Mouse (Mus musculus) right cerebral cortex, postnatal 14 days (tissue): ENCODE measurements around the gene 1700001O22Rik.

ENCODE experiments used
- DNase-seq: peaks from one replicate; pipeline ENCODE4 v3.0.0; 2022

Gene 1700001O22Rik

DNA sequence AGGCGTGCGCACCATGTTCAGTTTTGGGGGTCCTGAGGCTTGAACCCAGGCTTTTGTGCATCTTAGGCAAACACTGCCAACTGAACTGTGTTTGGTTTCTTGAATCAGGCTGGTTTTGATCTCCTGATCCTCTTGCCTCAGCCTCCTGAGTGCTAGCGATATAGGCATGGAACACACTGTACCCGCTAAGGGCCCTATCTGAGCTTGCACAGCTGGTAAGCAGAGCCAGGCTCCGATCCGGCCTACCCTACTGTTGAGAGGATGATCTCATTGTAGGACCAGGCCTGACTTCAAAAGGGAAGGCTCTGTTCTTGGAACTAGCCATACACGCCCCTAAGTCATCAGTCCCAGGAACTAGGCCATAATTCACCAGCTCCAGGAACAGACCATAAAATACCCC, 7.1 kb upstream of the 1700001O22Rik start:
- DNase-seq = no peak

DNA sequence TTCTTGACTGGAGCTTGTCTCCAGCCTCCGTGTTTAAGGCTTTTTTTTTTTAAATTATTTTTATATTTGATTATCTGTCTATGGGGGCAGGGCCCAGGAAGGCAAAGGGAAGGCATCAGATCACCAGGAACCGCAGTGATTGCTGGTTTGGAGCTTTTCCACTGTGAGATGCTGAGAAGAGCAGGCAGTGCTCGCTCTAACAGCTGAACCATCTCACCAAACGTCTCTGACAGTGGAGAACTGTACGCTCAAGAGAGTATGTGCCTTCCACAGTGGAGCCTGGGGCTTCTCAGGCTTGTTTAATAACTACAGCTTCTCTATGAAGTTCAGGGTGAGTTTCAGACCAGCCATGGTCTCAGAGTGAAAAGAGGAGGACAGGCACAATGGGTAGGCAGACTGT, 6.0 kb upstream of the 1700001O22Rik start:
- DNase-seq = no peak

DNA sequence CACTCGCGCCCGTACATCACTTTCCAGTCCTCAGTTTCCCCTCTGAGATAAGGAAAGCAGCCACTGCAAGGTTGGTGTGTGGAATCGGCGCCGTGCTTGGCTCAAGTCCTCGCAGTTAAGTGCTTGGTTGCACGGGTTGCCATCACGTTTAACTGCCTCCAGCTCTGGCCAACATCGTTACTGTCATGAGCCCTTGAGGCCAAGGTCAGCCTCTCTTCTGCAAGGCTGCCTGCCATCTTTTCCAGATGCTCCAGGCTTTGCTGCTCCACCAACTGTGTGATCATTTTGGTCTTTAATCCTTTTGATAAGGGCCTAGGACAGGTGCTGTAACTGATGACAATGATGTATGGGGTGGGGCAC, 4.8 kb upstream of the 1700001O22Rik start:
- no peak for DNase-seq

DNA sequence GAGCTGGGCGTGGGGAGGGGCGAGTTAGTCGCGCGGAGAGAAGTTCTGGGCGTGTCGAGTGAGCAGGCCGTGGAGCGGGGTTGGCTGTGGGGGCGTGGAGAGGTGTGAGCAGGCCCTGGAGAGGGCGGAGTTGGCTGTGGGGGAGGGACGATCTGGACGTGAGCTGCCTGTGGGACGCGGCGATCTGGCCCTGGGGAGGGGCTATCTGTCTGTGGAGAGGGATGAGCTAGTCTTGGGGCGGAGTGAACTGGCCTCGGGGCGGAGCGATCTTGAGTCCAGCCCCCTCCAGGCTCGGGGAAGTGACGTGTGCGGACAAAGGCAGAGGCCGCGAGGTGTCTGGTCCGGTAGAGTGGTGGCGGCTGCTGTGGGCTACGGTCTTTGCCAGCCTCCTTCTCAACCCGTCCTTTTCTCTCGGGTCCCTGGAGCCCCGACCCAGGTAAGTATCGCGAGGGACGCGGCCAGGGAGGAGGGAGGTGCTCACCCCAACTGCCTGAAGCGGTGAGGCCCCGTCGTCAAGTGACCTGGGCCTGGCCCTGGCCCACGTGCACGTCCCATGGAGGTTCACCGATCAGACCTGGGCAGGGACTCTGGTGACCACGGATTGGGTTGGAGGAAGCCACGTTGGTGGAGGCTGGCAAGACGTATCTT, 4.3 kb upstream of the 1700001O22Rik start, which contains the start of gene Ntmt1:
Gene Ntmt1 (plus strand): TSS at position 179 of the 648 bp plus-strand sequence.
- DNase-seq = peak; percentile 98

DNA sequence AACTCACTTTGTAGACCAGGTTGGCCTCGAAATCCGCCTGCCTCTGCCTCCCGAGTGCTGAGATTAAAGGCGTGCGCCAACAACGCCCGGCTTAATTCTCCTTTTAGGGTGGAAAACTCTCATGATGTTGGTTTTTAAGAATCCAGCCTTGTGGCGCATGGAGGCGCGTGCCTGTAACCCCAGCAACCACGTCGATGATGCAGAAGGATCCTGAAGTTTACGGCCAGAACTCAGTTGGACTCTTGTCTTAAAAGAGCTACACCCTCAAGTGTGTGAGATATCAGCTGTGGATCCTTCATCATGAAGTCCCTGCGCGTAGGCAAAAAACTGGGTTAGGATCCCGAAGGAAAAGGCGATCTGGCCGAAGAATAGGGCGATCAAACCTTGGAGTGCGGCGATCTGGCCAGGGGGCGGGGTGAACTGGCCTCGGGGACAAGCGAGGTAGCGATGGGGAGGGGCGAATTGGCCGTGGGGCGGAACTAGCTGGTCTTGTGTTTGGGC, 3.7 kb upstream of the 1700001O22Rik start:
- no peak for DNase-seq

DNA sequence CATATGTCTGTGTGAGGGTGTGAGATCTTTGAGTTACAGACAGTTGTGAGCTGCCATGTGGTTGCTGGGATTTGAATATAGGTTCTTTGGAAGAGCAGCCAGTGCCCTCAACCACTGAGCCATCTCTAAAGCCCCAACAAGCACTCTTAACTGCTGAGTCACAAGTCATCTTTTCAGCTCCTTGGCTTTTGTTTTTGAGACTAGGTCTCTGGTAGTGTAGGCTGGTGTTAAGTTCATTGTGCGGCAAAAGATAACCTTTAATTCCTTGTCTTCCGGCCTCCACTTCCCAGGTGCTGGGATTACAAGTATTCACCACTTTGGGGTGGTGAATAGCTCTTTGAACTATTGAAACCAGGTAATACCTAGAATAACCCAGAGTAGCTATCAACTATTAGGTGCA, 2.5 kb upstream of the 1700001O22Rik start:
- no peak for DNase-seq

DNA sequence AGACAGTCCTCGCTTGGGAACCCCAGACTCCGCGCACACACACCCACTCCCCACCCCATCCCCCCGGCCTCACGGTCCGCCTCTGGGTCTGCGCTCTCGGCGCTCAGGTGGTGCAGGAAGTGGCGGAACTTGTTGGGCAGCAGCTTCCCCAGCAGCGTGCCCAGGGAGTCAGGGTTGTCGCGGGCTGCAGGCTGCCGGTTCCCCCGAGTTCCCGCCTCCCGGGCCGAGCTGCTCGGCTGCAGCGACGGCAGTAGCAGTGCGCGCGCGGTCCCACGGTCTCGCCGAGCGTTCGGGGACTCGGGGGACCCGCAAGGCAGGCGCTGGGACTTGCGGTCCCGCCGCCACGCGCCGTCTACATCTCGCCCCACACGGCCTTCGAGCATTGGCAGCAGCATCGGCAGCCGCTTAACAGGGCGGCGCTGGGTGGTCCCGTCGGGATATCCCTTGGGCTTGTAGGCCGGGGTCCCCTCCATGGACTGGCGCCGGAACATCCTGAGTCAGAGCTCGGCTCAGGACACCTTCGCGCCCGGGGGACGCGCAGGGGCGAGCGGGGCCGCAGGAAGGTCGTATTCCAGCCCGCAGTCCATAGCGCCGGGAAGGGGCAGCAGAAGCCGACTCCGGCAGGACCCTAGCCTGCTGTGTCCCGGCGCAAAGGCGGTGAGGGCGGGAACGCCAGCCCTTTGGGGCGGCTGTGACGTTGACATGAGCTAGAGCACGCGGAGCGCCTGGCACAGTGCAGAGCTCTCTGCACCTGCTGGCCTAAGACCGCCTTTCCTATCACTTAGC, 2.2 kb downstream of the 1700001O22Rik start:
- DNase-seq = no peak

DNA sequence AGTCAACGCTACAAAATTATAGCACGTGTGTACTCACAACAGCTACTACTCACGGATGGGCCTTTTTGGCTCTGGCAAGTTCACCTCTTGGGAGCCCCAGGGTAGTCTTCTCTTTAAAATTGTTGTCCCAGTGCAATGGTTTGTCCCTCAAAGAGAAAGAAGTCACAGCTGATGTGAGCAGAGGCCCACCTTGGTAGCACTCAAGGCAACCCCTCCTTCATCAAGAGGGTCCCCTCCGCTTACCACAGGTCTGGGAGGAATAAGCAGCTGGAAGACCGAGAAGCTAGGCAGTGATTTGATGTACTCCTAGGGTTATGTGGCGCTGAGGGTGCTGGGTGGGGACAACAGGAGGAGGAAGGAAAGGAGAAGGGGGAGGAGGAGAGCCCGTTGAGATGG, 2.8 kb downstream of the 1700001O22Rik start:
- no peak for DNase-seq

DNA sequence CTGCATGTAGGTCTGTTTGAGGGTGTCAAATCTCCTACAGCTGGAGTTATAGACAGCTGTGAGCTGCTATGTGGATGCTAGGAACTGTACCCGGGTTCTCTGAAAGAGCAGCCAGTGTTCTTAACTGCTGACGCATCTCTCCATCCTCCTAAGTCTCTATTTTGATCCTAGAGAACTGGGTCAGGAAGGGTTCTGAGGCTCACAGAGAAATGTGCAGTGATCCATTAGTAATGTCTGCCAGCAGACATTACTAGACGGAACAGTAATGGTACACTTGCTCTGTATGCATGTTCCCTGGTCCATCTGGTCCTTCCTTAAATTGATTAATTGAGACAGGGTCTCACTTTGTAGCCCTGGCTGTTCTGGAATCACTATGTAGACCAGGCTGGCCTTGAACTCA, 4.0 kb downstream of the 1700001O22Rik start:
- DNase-seq = no peak

DNA sequence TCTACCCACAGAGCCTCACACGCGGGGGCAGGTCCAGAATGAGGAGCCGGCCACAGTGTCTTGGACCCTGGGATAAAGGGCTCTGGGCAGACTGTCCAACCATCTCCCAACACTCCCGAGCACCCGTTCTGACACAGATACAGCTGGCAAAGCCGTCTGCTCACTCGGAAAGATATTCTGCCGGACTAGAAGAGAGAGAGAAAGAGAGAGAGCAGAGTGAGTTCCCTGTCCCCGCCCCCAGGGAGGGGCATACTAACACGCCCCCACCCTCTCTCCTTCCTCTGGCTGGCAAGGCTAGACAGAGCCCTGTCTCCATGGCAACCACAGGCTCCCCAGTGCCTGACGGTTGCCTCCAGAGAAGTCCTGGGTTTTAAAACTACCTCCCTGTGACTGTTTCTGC, 7.1 kb downstream of the 1700001O22Rik start:
- peak; percentile 86 for DNase-seq

DNA sequence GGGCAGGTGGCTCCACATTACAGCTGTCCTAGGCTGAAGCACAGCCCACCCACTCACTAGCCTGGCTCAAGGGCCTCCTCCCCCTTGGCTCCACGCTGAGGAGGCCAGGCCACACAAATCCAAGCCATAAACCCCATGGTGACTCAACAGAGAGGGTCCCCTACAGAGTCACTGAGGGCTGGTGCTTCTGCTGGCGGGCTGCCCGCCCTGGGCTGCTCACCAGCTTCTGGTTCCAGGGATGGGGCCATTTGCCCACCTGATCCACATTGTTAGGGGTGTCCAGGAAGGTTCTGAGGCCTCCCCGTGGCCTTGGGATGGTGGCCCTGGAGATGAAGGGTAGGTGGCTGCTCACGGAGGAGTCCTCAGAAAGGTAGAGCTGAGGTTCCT, 7.6 kb downstream of the 1700001O22Rik start:
- DNase-seq = no peak

DNA sequence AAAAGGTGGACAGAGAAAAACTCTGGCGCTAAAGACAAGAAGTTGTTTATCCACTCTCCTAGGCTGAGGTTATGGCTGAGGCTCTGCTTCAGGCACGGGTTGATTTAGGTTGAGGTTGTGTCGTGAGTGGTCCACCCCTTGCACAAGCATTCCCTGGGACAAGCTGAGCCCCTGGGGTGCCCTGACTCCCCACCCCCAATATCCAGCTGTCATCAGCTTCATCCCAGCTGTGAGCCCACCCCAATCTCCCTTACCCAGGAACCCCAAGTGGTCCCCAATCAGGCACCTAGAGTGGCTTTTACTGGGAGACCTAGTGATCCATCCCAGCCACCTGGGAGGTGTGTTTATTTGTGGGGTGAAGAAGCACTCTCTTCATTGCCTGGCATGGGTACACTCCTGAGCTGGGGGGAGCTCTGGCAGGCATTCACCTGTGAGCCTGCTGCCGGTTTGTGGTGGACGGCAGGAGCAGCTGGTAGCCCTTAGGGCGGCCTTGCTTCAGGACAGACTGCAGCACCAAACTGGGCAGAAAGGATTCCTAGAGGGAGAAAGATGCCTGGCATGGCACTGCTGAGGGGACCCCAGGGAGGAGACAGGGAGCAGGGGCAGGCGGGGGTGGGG, 8.1 kb downstream of the 1700001O22Rik start:
- no peak for DNase-seq

DNA sequence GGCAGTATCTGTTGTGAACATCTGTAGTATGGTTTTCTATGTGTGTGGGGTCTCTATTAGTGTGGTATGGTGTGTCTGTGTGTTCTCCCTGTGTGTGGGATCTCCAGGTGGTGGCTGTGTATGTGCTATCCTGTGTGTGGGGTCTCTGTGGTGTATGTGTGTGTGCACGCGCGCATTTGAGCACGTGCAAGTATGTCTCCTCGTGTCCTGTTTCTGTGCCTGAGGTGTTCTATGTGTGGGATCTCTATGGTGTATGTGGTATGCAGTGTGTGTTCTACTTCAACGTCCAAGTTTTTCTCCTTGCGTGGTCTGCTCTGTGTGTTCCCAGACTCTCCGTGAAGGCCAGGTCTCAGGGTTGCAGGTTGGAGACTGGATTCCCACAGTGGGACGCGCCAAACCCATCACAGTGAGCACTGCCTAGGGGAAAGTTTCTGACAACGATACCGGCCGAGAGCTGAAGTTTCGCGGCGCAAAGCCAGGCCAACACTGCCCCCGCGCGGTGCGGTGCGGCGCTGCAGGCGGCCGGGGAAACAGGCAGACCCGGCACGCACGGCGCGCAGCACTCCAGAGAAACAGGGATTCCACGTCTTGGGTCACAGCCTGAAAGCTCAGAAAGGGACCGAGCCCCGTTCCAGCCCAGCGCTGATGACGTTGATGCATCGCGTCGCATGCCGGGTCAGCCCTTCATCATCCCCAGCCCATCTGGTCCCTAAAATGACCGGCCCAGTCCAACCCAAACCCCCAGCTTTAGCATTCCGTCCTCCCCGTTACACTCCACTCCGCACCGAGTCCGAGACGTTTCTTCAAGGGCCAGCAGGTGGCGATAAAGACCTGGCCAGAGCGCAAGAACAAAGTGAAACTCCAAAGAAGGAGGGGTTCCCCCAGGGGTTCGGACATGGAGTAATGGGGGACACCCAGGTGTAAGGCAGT, 9.0 kb downstream of the 1700001O22Rik start:
- DNase-seq = peak; percentile 93

DNA sequence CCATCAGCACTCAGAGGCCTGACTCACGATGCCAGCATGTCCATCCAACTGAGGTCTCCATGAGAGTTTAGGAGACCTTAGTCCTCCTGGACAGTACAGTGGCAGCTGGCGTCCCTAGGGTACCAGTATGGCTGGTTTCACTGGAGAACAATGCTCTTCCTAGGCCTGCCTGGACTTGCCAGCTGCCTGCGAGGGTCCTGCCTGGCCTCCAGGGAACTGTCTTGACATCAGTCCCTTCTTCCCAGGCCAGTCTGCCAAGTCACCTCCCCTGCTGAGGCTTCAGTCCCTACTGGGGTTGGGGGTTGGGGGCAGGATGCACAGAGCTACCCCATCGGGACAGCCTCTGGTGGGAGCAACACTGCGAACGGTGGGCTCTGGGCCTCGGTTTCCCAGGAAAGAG, 11.4 kb downstream of the 1700001O22Rik start:
- no peak for DNase-seq

DNA sequence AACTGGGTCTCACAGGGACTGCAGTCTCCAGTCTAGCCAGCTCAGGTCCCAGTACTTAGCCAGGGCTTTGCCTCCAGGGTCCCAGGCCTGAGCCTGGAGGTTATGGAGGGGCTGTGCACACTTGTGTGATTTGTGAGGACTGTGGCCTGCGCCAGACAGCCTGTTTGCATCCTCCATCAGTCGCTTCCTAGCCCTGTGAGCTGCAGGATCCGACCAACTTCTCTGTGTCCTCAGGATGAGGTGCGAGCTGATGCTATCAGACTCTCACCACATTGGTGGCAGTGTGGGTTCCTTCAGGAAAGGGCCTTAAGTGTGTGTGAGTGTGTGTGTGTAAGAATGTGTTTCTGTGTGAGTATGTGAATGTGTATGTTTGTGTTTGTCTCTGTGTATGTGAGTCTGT, 16.0 kb downstream of the 1700001O22Rik start:
- no peak for DNase-seq

DNA sequence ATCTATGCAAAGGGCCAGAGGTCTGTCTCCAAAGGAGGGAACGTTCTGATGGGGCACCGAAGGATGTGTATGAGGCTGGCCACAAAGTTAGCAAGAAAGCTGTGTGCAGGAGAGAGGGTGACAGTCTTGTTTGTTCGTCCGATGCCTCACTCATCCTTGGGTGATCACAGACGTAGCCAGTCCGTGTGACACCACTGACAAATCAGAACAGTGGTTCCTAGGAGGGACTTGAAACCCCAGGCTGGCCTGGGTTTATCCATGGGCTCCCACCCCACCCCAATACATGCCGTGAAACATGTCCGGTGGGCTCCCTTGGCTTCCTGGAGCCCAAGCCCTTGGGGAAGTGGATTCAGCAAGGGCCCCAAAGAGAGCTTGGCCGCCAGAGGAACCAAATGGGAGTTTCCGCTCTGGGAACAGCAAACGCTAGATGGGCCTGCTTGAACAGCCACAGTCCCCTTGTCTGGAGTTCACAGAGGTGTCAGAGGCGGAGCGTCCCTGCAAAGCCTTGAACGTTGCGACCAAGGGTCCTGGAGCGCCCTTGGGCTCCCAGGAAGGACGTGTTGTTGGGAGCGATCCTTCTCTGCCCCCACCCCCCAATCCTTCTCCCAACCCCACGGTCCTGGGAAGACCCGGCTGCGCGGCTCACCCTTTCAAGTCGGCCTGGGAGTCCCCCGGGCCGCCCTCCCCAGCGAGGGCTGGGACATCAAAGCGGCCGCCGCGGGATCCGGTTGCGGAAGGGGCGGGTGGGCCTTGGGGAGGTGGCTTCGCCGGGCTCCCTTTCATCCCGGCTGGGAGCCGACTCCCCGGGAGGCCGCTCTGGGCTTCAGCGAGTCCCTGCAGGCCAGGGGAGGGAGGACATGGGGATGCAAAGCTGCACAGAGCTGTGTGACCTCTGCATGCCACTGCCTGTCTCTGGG, 19.1 kb downstream of the 1700001O22Rik start:
- DNase-seq = peak; percentile 35

DNA sequence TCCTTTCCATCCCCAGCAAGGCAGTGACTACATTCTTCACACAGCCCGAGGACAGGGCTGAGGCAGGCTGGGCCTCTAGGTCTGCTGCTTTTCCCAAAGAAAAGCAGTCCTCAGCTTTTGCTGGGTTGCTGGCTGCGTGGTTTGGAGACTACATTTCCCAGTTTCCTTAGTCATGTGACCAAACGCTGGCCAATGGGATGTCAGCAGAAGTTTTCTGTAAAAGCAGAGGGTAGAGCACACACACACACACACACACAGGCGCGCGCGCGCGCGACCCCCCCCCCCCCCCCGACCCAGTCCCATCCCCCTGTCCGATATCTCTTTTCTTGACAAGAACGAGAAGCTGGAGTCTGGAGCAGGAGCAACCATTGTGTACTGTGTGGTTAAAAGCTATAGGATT, 20.1 kb downstream of the 1700001O22Rik start:
- DNase-seq = peak; percentile 74

DNA sequence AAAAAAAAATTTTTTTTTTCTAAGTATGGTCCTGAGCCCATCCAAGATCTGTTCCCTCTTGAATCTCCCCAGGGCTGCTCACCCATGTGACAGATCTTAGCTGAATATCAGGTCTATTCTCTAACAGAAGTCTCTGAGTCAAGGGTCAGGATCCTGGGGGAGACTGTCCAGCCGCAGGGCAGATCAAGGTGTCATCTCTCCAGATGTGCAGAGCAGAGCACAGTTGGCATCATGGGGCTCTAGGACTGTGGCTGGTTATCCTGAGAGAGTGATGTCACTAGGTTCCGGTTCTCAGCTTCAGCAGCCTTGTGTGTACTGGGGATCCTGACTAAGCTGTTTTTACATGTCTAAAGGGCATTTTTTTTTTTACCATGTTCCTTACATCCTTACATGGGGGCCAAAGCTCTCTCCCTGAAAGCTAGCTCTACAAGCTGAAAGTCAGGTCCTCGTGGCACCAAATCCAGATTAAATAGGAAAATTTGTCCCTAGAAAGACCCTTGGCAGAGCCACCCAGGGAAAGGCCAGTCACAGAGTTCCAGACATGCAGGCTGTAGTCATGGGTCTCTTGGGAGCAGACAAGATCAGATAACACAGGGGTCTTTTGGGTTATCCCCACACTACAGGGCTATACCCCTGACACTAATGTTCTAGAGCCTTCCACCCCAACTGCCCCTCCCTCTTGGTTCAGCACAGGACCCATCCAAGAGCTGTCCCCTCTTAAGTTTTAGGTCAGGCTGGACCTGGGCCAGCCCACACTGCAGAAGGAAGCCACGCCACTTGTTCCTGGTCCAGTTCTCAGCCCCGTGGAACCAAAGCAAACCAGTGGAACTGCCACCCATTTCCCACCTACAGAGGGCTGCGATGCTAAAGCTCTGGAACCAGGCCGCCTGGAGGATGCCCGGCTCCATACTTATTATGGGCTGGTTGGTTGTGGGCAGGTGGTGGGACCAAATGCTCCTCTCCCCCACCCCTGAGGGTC, 20.9 kb downstream of the 1700001O22Rik start:
- no peak for DNase-seq

DNA sequence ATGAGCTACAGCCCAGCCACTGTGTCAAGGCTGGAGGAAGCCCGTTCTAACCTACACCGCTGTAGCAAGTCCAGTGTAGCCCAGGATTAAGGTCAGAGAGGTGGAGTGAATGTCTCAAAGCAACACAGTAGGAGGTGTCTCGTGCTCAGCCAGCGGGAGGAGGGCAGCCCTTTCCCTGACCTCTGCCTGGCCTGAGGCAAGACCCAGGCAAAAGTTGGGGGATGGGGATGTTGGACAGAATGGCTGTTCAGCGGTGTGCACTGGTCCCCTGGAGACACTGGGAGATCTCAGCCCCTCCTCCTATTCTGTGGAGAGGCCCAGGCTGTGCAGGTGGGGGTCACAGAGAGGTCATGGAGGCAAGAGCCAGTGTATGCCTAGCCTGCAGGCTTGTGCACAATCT, 24.2 kb downstream of the 1700001O22Rik start:
- DNase-seq = no peak

DNA sequence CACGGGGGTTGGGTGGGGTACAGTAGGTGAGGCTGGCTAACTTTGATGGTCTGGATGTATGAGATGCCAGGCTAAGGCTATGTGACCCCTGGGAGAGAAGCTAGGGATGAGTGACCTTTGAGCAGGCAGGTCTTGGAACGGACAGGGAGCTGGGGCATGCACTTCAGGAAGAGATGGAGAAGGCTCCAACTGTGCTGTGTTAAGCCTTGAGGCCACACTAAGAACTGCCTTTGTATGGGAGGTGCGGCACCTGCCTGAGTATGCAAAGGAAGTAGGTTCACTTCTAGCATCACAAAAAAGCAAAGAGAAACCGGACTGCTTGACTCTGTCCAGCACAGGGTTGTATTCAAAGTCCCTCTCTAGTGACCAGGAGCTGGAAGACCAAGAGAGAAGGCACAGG, 25.2 kb downstream of the 1700001O22Rik start:
- DNase-seq = no peak

DNA sequence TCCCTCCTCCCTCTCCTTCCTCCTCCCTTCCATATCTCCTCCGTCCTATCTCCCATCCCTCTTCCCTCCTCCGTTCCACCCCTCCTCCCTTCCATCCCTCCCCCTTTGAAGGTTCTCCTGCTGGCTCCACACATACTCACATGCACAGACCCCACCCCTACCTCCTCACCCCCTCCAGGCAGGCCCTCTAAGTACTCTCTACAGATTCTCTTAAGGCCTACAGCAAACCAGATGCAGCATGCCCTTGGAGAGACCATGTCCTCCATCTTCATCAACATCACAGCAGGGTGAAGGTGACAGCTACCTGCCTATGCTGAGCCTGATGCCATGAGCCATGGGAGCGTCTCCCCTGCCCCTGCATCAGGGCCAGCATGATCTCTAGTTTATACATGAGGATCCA, 26.2 kb downstream of the 1700001O22Rik start:
- no peak for DNase-seq
